In the genomic region with DNA sequence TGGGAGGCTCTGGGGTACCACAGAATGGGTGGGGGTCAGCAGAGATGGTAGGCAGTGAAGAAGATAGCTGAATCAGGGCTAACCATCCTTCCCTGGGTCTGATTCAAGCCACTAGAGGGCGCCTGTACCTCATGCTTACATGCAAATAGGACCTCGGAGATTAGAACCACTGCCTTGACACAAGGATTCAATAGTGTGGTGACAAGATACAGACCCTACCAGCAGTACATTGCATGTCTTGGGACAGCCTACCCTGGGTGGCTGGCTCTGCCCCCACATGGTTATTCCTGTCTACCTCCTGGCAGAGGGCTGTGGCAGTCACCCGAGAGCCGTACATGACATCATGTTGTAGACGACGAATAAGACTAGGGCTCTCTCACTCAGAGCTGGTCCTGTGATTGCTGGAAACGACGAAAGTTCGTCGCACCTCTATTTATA, we compare ENCODE assay signal across 8 mouse cellular contexts. TPM values are rescaled to one million over a fixed set of nuclear protein-coding genes. Genes with fewer than 3 reads are reported as not detected.
DNase-seq lines count a peak whose midpoint lies in the region; ATAC-seq and TF ChIP-seq lines count a peak whose summit lies in the region.

No protein-coding gene starts in this region.

- peak; percentile 75 for TF ChIP-seq CTCF in G1E (IDR thresholded peaks at IDR 0.05; ENCODE audit: low read depth, low read length)
- TF ChIP-seq CTCF in heart, postnatal 0 days (IDR thresholded peaks at IDR 0.05; ENCODE audit: low read depth) = peak; percentile 83

- DNase-seq in G1E (ENCODE audit: low spot score) = peak; percentile 46
- DNase-seq in c-Kit-positive CD71-positive TER-119-positive erythroid progenitor cells, embryonic 14.5 days (ENCODE audit: low spot score) = peak; percentile 43
- DNase-seq in forebrain, embryonic 14.5 days (ENCODE audit: low spot score) = peak; percentile 89
- DNase-seq in heart, postnatal 0 days (ENCODE audit: low spot score) = peak; percentile 74
- DNase-seq in kidney, postnatal 36 days = peak; percentile 73 to 86
- DNase-seq in liver, embryonic 13.5 days = peak; percentile 22
- peak; percentile 31 to 69 for DNase-seq in thymus, postnatal 10 days (ENCODE audit: low spot score in 2 of 2)

- no peak overlapping the region for H3K27ac ChIP-seq in forebrain, embryonic 14.5 days (ENCODE audit: low read depth, low read length)
- peak overlapping the region; percentile 53; the same call in 1 of the 2 replicates for H3K27ac ChIP-seq in heart, postnatal 0 days (ENCODE audit: low read depth)
- no peak overlapping the region for H3K27ac ChIP-seq in liver, embryonic 13.5 days
- no peak overlapping the region for H3K27ac ChIP-seq in neural tube, embryonic 13.5 days (replicated peaks)

- TF ChIP-seq EP300 in heart, postnatal 0 days (IDR thresholded peaks at IDR 0.05; ENCODE audit: low read depth) = no peak

- no peaks in the 10 kb centered on the region for H3K9me3 ChIP-seq in G1E (replicated peaks)
- no peaks in the 10 kb centered on the region for H3K9me3 ChIP-seq in forebrain, embryonic 14.5 days (replicated peaks; ENCODE audit: control insufficient read depth, low read length)
- no peaks in the 10 kb centered on the region for H3K9me3 ChIP-seq in heart, postnatal 0 days (replicated peaks; ENCODE audit: control insufficient read depth, low read length)
- H3K9me3 ChIP-seq in liver, embryonic 13.5 days (replicated peaks) = no peaks in the 10 kb centered on the region
- H3K9me3 ChIP-seq in neural tube, embryonic 13.5 days = no peaks in the 10 kb centered on the region

- peaks cover 31% of the 10 kb centered on the region for H3K27me3 ChIP-seq in G1E (ENCODE audit: insufficient read depth, low read length)
- no peaks in the 10 kb centered on the region for H3K27me3 ChIP-seq in forebrain, embryonic 14.5 days (replicated peaks; ENCODE audit: control insufficient read depth, insufficient read depth, low read length)
- no peaks in the 10 kb centered on the region for H3K27me3 ChIP-seq in heart, postnatal 0 days (ENCODE audit: control insufficient read depth, insufficient read depth, low read length)
- no peaks in the 10 kb centered on the region for H3K27me3 ChIP-seq in liver, embryonic 13.5 days
- no peaks in the 10 kb centered on the region for H3K27me3 ChIP-seq in neural tube, embryonic 13.5 days

- 51% methylated on average over 10 of the region's 10 CpGs for WGBS in forebrain, embryonic 14.5 days
- 18% methylated on average over 10 of the region's 10 CpGs for WGBS in heart, postnatal 0 days
- WGBS in liver, embryonic 13.5 days (ENCODE audit: insufficient replicate concordance) = 56% methylated on average over 10 of the region's 10 CpGs
- 63% methylated on average over 10 of the region's 10 CpGs for WGBS in neural tube, embryonic 13.5 days

- H3K36me3 ChIP-seq in G1E (replicated peaks) = no peaks in the 10 kb centered on the region
- no peaks in the 10 kb centered on the region for H3K36me3 ChIP-seq in forebrain, embryonic 14.5 days (ENCODE audit: control insufficient read depth, insufficient read depth, low read length)
- no peaks in the 10 kb centered on the region for H3K36me3 ChIP-seq in heart, postnatal 0 days (replicated peaks; ENCODE audit: control insufficient read depth, insufficient read depth, low read length)
- no peaks in the 10 kb centered on the region for H3K36me3 ChIP-seq in liver, embryonic 13.5 days
- no peaks in the 10 kb centered on the region for H3K36me3 ChIP-seq in neural tube, embryonic 13.5 days

- ATAC-seq in G1E (ENCODE audit: extremely low read depth, insufficient number of reproducible peaks, low FRiP score, poor library complexity, severe bottlenecking) = no peak
- ATAC-seq in forebrain, embryonic 14.5 days = peak; percentile 60
- peak; percentile 91 for ATAC-seq in heart, postnatal 0 days (ENCODE audit: insufficient read depth, low read depth)
- ATAC-seq in liver, embryonic 13.5 days (ENCODE audit: low read depth) = no peak
- peak; percentile 65; the same call in 1 of the 2 replicates for ATAC-seq in neural tube, embryonic 13.5 days (ENCODE audit: low read depth)

- H3K4me1 ChIP-seq in G1E (ENCODE audit: insufficient read depth, low read depth, low read length) = no peaks in the 10 kb centered on the region
- H3K4me1 ChIP-seq in forebrain, embryonic 14.5 days (ENCODE audit: control insufficient read depth, insufficient read depth, low read length) = no peaks in the 10 kb centered on the region
- H3K4me1 ChIP-seq in heart, postnatal 0 days (ENCODE audit: control insufficient read depth, insufficient read depth) = no peaks in the 10 kb centered on the region
- H3K4me1 ChIP-seq in liver, embryonic 13.5 days (replicated peaks) = no peaks in the 10 kb centered on the region
- peaks cover 6% of the 10 kb centered on the region for H3K4me1 ChIP-seq in neural tube, embryonic 13.5 days (replicated peaks)

- no peak overlapping the region for H3K4me3 ChIP-seq in G1E (ENCODE audit: low read depth, low read length)
- no peak overlapping the region for H3K4me3 ChIP-seq in forebrain, embryonic 14.5 days (ENCODE audit: low read depth, low read length)
- no peak overlapping the region for H3K4me3 ChIP-seq in heart, postnatal 0 days (ENCODE audit: low read depth, low read length)
- no peak overlapping the region for H3K4me3 ChIP-seq in liver, embryonic 13.5 days (replicated peaks)
- no peak overlapping the region for H3K4me3 ChIP-seq in neural tube, embryonic 13.5 days

- no peak overlapping the region for H3K9ac ChIP-seq in forebrain, embryonic 14.5 days (ENCODE audit: low read length)
- no peak overlapping the region for H3K9ac ChIP-seq in heart, postnatal 0 days (replicated peaks; ENCODE audit: low read depth, low read length)
- H3K9ac ChIP-seq in liver, embryonic 13.5 days = no peak overlapping the region
- H3K9ac ChIP-seq in neural tube, embryonic 13.5 days = no peak overlapping the region

- no peak overlapping the region for H3K4me2 ChIP-seq in forebrain, embryonic 14.5 days (ENCODE audit: low read length)
- H3K4me2 ChIP-seq in heart, postnatal 0 days (ENCODE audit: low read depth, low read length) = peak overlapping the region; percentile 14; the same call in 1 of the 2 replicates
- H3K4me2 ChIP-seq in liver, embryonic 13.5 days = no peak overlapping the region
- no peak overlapping the region for H3K4me2 ChIP-seq in neural tube, embryonic 13.5 days

RNA-seq across cellular contexts. Expression of a gene that starts 30.6 kb away (rescaled TPM):
- total RNA-seq in G1E (2014; fragmentation: Nextera tagmentation) (49.7 and 50.1 TPM in 2 replicates), G1E (2017) (60.3 and 72.6 TPM in 2 replicates)
- 2.0 and 4.4 TPM in 2 replicates for polyA plus RNA-seq in G1E (2012)
- 34.0 and 37.8 TPM in 2 replicates for polyA plus RNA-seq in forebrain, embryonic 14.5 days (2014; fragmentation: Nextera tagmentation; extraction: Ambion mirVana)
- total RNA-seq in heart, postnatal 0 days (2014; rRNA removed; ENCODE audit: low replicate concordance) = 16.4 and 22.5 TPM in 2 replicates
- polyA plus RNA-seq in heart, postnatal 0 days (2015; fragmentation: Nextera tagmentation; extraction: Ambion mirVana) = 19.4 and 21.3 TPM in 2 replicates
- polyA plus RNA-seq in liver, embryonic 13.5 days (2015; fragmentation: Nextera tagmentation; extraction: Ambion mirVana) = 13.6 and 18.2 TPM in 2 replicates
- 39.3 and 43.9 TPM in 2 replicates for polyA plus RNA-seq in neural tube, embryonic 13.5 days (2015; fragmentation: Nextera tagmentation; extraction: Ambion mirVana)

RNA-seq across cellular contexts. Expression of a gene that starts 49.1 kb away (rescaled TPM):
- 13.1 and 13.6 TPM in 2 replicates for total RNA-seq in G1E (2014; fragmentation: Nextera tagmentation)
- total RNA-seq in G1E (2017) = 12.6 and 14.8 TPM in 2 replicates
- 6.1 and 25.6 TPM in 2 replicates for polyA plus RNA-seq in G1E (2012)
- polyA plus RNA-seq in forebrain, embryonic 14.5 days (2014; fragmentation: Nextera tagmentation; extraction: Ambion mirVana) = 6.6 and 8.4 TPM in 2 replicates
- 21.8 and 41.8 TPM in 2 replicates for total RNA-seq in heart, postnatal 0 days (2014; rRNA removed; ENCODE audit: low replicate concordance)
- polyA plus RNA-seq in heart, postnatal 0 days (2015; fragmentation: Nextera tagmentation; extraction: Ambion mirVana) = 64.4 and 69.1 TPM in 2 replicates
- 13.2 and 14.6 TPM in 2 replicates for polyA plus RNA-seq in liver, embryonic 13.5 days (2015; fragmentation: Nextera tagmentation; extraction: Ambion mirVana)
- 5.3 and 5.4 TPM in 2 replicates for polyA plus RNA-seq in neural tube, embryonic 13.5 days (2015; fragmentation: Nextera tagmentation; extraction: Ambion mirVana)

RNA-seq across cellular contexts. Expression of a gene that starts 49.2 kb away (rescaled TPM):
- total RNA-seq in G1E (2014; fragmentation: Nextera tagmentation) (20.4 and 25.5 TPM in 2 replicates), G1E (2017) (8.6 and 9.8 TPM in 2 replicates)
- 16.6 and 22.1 TPM in 2 replicates for polyA plus RNA-seq in G1E (2012)
- 19.2 and 20.1 TPM in 2 replicates for polyA plus RNA-seq in forebrain, embryonic 14.5 days (2014; fragmentation: Nextera tagmentation; extraction: Ambion mirVana)
- total RNA-seq in heart, postnatal 0 days (2014; rRNA removed; ENCODE audit: low replicate concordance) = 21.9 and 30.9 TPM in 2 replicates
- polyA plus RNA-seq in heart, postnatal 0 days (2015; fragmentation: Nextera tagmentation; extraction: Ambion mirVana) = 17.6 and 18.6 TPM in 2 replicates
- 5.1 and 6.1 TPM in 2 replicates for polyA plus RNA-seq in liver, embryonic 13.5 days (2015; fragmentation: Nextera tagmentation; extraction: Ambion mirVana)
- polyA plus RNA-seq in neural tube, embryonic 13.5 days (2015; fragmentation: Nextera tagmentation; extraction: Ambion mirVana) = 17.5 and 18.9 TPM in 2 replicates

Comparison
In these comparisons a context has a peak if more than half of its experiments do, and no peak if none do; other contexts are left out.
1. ATAC-seq: peak in forebrain, embryonic 14.5 days (single experiment), heart, postnatal 0 days (single experiment) and neural tube, embryonic 13.5 days (single experiment); none in G1E (single experiment) and liver, embryonic 13.5 days (single experiment).
2. DNase-seq: peak in every context shown above with its lines; median percentile 89 in forebrain, embryonic 14.5 days; 80 in kidney, postnatal 36 days; 74 in heart, postnatal 0 days; 50 in thymus, postnatal 10 days; 46 in G1E; 43 in c-Kit-positive CD71-positive TER-119-positive erythroid progenitor cells, embryonic 14.5 days; 22 in liver, embryonic 13.5 days.